Mouse (Mus musculus): ENCODE measurements around the gene Fam216a.
A peak's percentile ranks its signal among the peaks of the same experiment; 100 is the strongest.

- TF ChIP-seq CTCF (IDR thresholded peaks at IDR 0.05; ENCODE audit: control insufficient read depth, insufficient read depth, insufficient replicate concordance, low read depth, low read length), result peak; percentile 42; the same call in 1 of the 2 replicates
- TF ChIP-seq POLR2A (IDR thresholded peaks at IDR 0.05; ENCODE audit: control insufficient read depth, low read depth, low read length), result no peak; the same call in 1 of the 2 replicates
Observed at GRCm38 (mm10) chr5:122314966-122315667, 57.0 kb downstream of the Fam216a start.
